Mouse (Mus musculus) E14TG2a.4 (cell line): ENCODE measurements around the gene R3hdm4.

Experiments
- H3K27me3 ChIP-seq: 2 replicates; pipeline ENCODE4 v1.6.1; 2014; ENCODE audit warnings: low read length, control low read depth; ENCODE audit not compliant: insufficient read depth
- H3K36me3 ChIP-seq: 2 replicates; pipeline ENCODE4 v1.6.1; 2014; ENCODE audit warnings: low read length, control low read depth; ENCODE audit not compliant: insufficient read depth
- H3K4me1 ChIP-seq: replicated peaks from 2 replicates; pipeline ENCODE4 v1.6.1; 2014; ENCODE audit warnings: low read depth, low read length, control low read depth
- H3K4me3 ChIP-seq: replicated peaks from 2 replicates; pipeline ENCODE4 v1.5.1; 2014; ENCODE audit warnings: mild to moderate bottlenecking, low read length
- H3K9me3 ChIP-seq: 2 replicates; pipeline ENCODE4 v1.6.1; 2014; ENCODE audit warnings: low read length, control low read depth
- CTCF ChIP-seq: conservative IDR thresholded peaks from 2 replicates; pipeline ENCODE4 v1.5.1; 2014; ENCODE audit warnings: low read length
- NANOG ChIP-seq: IDR thresholded peaks from 2 replicates; pipeline ENCODE4 v1.6.1; 2014; ENCODE audit warnings: borderline replicate concordance, low read length, mixed read lengths
- POU5F1 ChIP-seq: IDR thresholded peaks from 2 replicates; pipeline ENCODE4 v1.6.1; 2014; ENCODE audit warnings: low read length, borderline replicate concordance

R3hdm4 gene

DNA sequence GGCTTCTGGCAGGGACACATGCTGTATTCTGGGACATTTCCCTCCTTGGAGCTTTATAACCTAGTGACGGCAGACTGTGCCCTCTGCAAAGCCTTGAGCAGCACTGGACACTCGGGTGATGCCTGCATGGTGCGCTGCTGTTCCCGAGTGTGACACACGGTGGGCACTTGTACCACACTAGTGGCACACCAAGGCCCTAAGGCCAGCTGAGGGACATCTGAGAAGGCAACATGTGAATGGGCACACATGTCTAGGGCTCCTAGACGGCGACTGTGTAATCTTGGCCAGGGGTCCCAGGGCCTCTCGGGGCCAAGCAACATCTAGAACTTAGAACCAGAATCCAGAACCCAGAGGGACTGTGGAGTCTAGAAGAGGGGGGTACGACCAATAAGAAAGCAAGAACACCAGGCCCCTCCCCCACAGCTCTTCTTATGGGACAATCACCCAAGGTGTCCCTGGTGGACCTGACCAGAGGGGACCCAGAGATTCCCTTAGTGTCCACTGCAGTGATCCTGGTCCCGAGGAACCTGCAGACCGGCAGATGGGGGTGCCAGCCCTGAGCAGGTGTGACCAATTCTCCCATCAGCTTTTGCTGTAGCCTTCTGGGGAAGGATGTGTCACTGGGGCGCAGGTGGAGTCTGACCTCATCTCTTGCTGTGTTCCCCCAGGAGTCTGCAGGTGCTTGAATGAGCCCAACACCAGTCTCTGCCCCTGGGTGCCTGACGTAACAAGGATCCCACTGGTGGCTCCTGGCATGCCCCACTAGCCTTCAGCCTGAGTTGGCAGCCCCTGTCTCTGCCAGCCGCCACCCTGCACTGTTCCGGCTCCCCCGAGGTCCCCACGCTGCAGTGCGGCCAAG is 9.2 kb upstream of the R3hdm4 start:
- Histone ChIP-seq H3K36me3 (peaks cover 14% of the 10 kb centered on the region; the same call in 1 of the 2 replicates), H3K4me1 (peaks cover 57% of the 10 kb centered on the region), H3K9me3 (0 out of 2 replicates have a peak, but pooled peaks cover 2% of the 10 kb centered on the region), H3K4me3 (no peak overlapping the region), H3K27me3 (peaks cover 34% of the 10 kb centered on the region)
- TF ChIP-seq POU5F1 (no peak), NANOG (no peak), CTCF (no peak)

GRCm38 (mm10) chr10:79928907-79929701 is 8.1 kb upstream of the R3hdm4 start:
- H3K4me3 ChIP-seq: no peak overlapping the region
- peaks cover 14% of the 10 kb centered on the region; the same call in 1 of the 2 replicates for H3K36me3 ChIP-seq
- H3K4me1 ChIP-seq: peaks cover 56% of the 10 kb centered on the region
- TF ChIP-seq CTCF (no peak), POU5F1 (no peak), NANOG (no peak)
- H3K9me3 ChIP-seq: 0 out of 2 replicates have a peak, but pooled peaks cover 2% of the 10 kb centered on the region
- H3K27me3 ChIP-seq: peaks cover 35% of the 10 kb centered on the region

GRCm38 (mm10) chr10:79928030-79928694 is 7.2 kb upstream of the R3hdm4 start:
- Histone ChIP-seq H3K27me3 (peaks cover 41% of the 10 kb centered on the region), H3K36me3 (peaks cover 14% of the 10 kb centered on the region; the same call in 1 of the 2 replicates), H3K4me1 (peaks cover 57% of the 10 kb centered on the region), H3K9me3 (0 out of 2 replicates have a peak, but pooled peaks cover 2% of the 10 kb centered on the region), H3K4me3 (peak overlapping the region; percentile 91)
- TF ChIP-seq CTCF (no peak), POU5F1 (no peak), NANOG (no peak)

GRCm38 (mm10) chr10:79927324-79928029 is 6.5 kb upstream of the R3hdm4 start:
- peaks cover 14% of the 10 kb centered on the region; the same call in 1 of the 2 replicates for H3K36me3 ChIP-seq
- 0 out of 2 replicates have a peak, but pooled peaks cover 2% of the 10 kb centered on the region for H3K9me3 ChIP-seq

GRCm38 (mm10) chr10:79926491-79927323 is 5.7 kb upstream of the R3hdm4 start, which contains the start of gene Arid3a:
Gene Arid3a (plus strand): TSS chr10:79927043.
- TF ChIP-seq NANOG: no peak
- no peak for TF ChIP-seq CTCF
- TF ChIP-seq POU5F1: no peak
- H3K4me3 ChIP-seq: peak within 1 kb of the TSS; percentile 91
- H3K36me3 ChIP-seq: peaks cover 10% of the 10 kb centered on the region; the same call in 1 of the 2 replicates

More at GRCm38 (mm10) chr10:79927324-79928029, 6.5 kb upstream of the R3hdm4 start:
- Histone ChIP-seq H3K4me3 (peak overlapping the region; percentile 91), H3K4me1 (peaks cover 56% of the 10 kb centered on the region), H3K27me3 (peaks cover 48% of the 10 kb centered on the region)
- TF ChIP-seq NANOG (no peak), CTCF (no peak), POU5F1 (no peak)

DNA sequence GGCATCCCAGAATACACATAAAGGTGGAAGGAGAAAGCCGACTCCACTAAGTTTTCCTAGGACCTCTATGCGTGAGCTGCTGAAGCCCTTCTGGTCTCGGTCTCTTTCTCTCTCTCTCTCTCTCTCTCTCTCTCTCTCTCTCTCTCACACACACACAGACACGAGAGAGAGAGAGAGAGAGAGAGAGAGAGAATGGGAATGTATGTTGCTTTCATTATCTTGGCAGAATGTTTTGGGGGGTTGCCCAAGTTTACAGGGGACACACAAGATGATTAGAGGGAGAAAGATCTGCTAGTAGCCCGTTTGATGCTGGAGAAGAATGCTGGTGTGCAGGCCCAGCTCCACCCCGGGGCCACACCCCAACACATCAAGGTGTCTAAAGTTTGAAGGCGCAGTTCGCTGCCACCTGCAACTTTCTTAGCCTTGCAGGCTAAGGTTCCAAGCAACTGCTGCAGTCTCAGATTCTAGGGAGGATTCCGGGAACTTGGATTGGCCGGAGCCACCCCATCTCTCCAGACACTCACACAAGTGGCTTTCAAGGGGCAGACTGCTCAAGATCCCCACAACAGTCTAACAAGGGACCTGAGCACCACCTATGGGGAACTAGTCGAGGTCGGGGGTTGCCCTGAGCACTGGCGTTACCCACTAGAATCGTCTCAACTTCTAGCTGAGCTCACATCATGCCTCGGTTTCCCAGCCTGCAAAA is 4.9 kb upstream of the R3hdm4 start:
- Histone ChIP-seq H3K4me1 (peaks cover 65% of the 10 kb centered on the region), H3K27me3 (peaks cover 63% of the 10 kb centered on the region), H3K36me3 (peaks cover 3% of the 10 kb centered on the region; the same call in 1 of the 2 replicates), H3K4me3 (peak overlapping the region; percentile 91), H3K9me3 (0 out of 2 replicates have a peak, but pooled peaks cover 2% of the 10 kb centered on the region)
- TF ChIP-seq CTCF (no peak), POU5F1 (no peak), NANOG (no peak)

More at GRCm38 (mm10) chr10:79926491-79927323, 5.7 kb upstream of the R3hdm4 start, which contains the start of gene Arid3a:
- peaks cover 55% of the 10 kb centered on the region for H3K27me3 ChIP-seq
- peaks cover 59% of the 10 kb centered on the region for H3K4me1 ChIP-seq
- 0 out of 2 replicates have a peak, but pooled peaks cover 2% of the 10 kb centered on the region for H3K9me3 ChIP-seq
